Mouse (Mus musculus) hindbrain, embryonic 13.5 days (tissue): ENCODE measurements around the gene Gcg. TPM values are rescaled to one million over a fixed set of nuclear protein-coding genes. Genes with fewer than 3 reads are reported as not detected.

Experiments used
- ATAC-seq: fragments of 200-750 bp; cut with Nextera tagmentation; 2 replicates; pipeline ENCODE4 v1.8.0; 2017; ENCODE audit warnings: moderate TSS enrichment; ENCODE audit not compliant: low FRiP score
- H3K27ac ChIP-seq: fragments of 300-500 bp; sonication (generic); 2 replicates; pipeline ENCODE4 v1.5.1; 2015; ENCODE audit warnings: inconsistent platforms, mild to moderate bottlenecking, moderate library complexity
- H3K27me3 ChIP-seq: fragments of 300-500 bp; sonication (generic); 2 replicates; pipeline ENCODE4 v1.6.1; 2015; ENCODE audit warnings: mild to moderate bottlenecking, inconsistent platforms
- H3K36me3 ChIP-seq: fragments of 300-500 bp; sonication (generic); 2 replicates; pipeline ENCODE4 v1.6.1; 2015; ENCODE audit warnings: mild to moderate bottlenecking, inconsistent platforms
- H3K4me1 ChIP-seq: fragments of 300-500 bp; sonication (generic); replicated peaks from 2 replicates; pipeline ENCODE4 v1.6.1; 2015; ENCODE audit warnings: inconsistent platforms
- H3K4me2 ChIP-seq: fragments of 300-500 bp; sonication (generic); 2 replicates; pipeline ENCODE4 v1.6.1; 2015; ENCODE audit warnings: inconsistent platforms, mild to moderate bottlenecking, moderate library complexity
- H3K4me3 ChIP-seq: fragments of 300-500 bp; sonication (generic); 2 replicates; pipeline ENCODE4 v1.5.1; 2015; ENCODE audit warnings: mild to moderate bottlenecking, inconsistent platforms
- H3K9ac ChIP-seq: fragments of 300-500 bp; sonication (generic); 2 replicates; pipeline ENCODE4 v1.6.1; 2015; ENCODE audit warnings: mild to moderate bottlenecking, inconsistent platforms
- H3K9me3 ChIP-seq: fragments of 300-500 bp; sonication (generic); 2 replicates; pipeline ENCODE4 v1.6.1; 2016; ENCODE audit warnings: inconsistent platforms
- WGBS: fragments of 180-500 bp; shearing (Covaris S2); methylation state at CpG from one replicate; pipeline ENCODE4 v1.1.7; 2015; 5-methylcytosine and 5-hydroxymethylcytosine counted together
- polyA plus RNA-seq: library from polyadenylated mRNA; unstranded; fragments of >200 nt; fragmentation: Nextera tagmentation; extraction: Ambion mirVana; gene quantifications from 2 replicates; pipeline ENCODE4 v1.2.1, GENCODE M21; 2015

Gcg gene
- polyA plus RNA-seq, 1 experiment from 2014 or later: 0.42 TPM

- no peak overlapping the region for H3K9ac ChIP-seq
- 0 out of 2 replicates have a peak, but pooled peaks cover 5% of the 10 kb centered on the region for H3K27me3 ChIP-seq
- no peaks in the 10 kb centered on the region for H3K36me3 ChIP-seq
- 48% methylated on average over 9 of the region's 9 CpGs for WGBS
- no peak overlapping the region for H3K4me3 ChIP-seq
- ATAC-seq: no peak
- H3K4me1 ChIP-seq: no peaks in the 10 kb centered on the region
- H3K27ac ChIP-seq: no peak overlapping the region
- H3K4me2 ChIP-seq: no peak overlapping the region
- H3K9me3 ChIP-seq: no peaks in the 10 kb centered on the region
Observed at GRCm38 (mm10) chr2:62458070-62458469, 25.4 kb downstream of the Gcg start.

GRCm38 (mm10) chr2:62454991-62455390, 28.5 kb downstream of the Gcg start:
- Histone ChIP-seq H3K9ac (no peak overlapping the region), H3K4me3 (no peak overlapping the region), H3K4me2 (no peak overlapping the region), H3K27me3 (0 out of 2 replicates have a peak, but pooled peaks cover 5% of the 10 kb centered on the region), H3K27ac (no peak overlapping the region), H3K4me1 (no peaks in the 10 kb centered on the region), H3K36me3 (no peaks in the 10 kb centered on the region), H3K9me3 (no peaks in the 10 kb centered on the region)
- no peak for ATAC-seq
- WGBS: 93% methylated on average over 11 of the region's 11 CpGs

- no peak overlapping the region for H3K4me3 ChIP-seq
- no peak overlapping the region for H3K9ac ChIP-seq
- no peaks in the 10 kb centered on the region for H3K36me3 ChIP-seq
- no peaks in the 10 kb centered on the region for H3K9me3 ChIP-seq
- no peak overlapping the region for H3K27ac ChIP-seq
- H3K4me2 ChIP-seq: no peak overlapping the region
- no peak for ATAC-seq
- H3K4me1 ChIP-seq: no peaks in the 10 kb centered on the region
- 0 out of 2 replicates have a peak, but pooled peaks cover 5% of the 10 kb centered on the region for H3K27me3 ChIP-seq
- WGBS: 81% methylated on average over 6 of the region's 6 CpGs
Observed at GRCm38 (mm10) chr2:62454033-62454432, 29.4 kb downstream of the Gcg start.

GRCm38 (mm10) chr2:62450364-62450763, 33.1 kb downstream of the Gcg start:
- no peak for ATAC-seq

GRCm38 (mm10) chr2:62449692-62450346, 33.6 kb downstream of the Gcg start:
- Histone ChIP-seq H3K4me1 (no peaks in the 10 kb centered on the region), H3K9ac (no peak overlapping the region), H3K27ac (no peak overlapping the region), H3K4me2 (no peak overlapping the region), H3K4me3 (no peak overlapping the region), H3K36me3 (no peaks in the 10 kb centered on the region), H3K27me3 (no peaks in the 10 kb centered on the region), H3K9me3 (no peaks in the 10 kb centered on the region)
- no peak for ATAC-seq
- 85% methylated on average over 5 of the region's 5 CpGs for WGBS

More at GRCm38 (mm10) chr2:62450364-62450763, 33.1 kb downstream of the Gcg start:
- H3K27ac ChIP-seq: no peak overlapping the region
- H3K4me2 ChIP-seq: no peak overlapping the region
- H3K27me3 ChIP-seq: no peaks in the 10 kb centered on the region
- H3K9ac ChIP-seq: no peak overlapping the region
- WGBS: 90% methylated on average over 6 of the region's 6 CpGs
- H3K9me3 ChIP-seq: no peaks in the 10 kb centered on the region
- no peaks in the 10 kb centered on the region for H3K36me3 ChIP-seq
- no peaks in the 10 kb centered on the region for H3K4me1 ChIP-seq
- H3K4me3 ChIP-seq: no peak overlapping the region

GRCm38 (mm10) chr2:62440802-62441544, 42.5 kb downstream of the Gcg start:
- H3K27ac ChIP-seq: no peak overlapping the region
- H3K4me1 ChIP-seq: no peaks in the 10 kb centered on the region
- H3K27me3 ChIP-seq: no peaks in the 10 kb centered on the region
- ATAC-seq: no peak
- no peak overlapping the region for H3K4me3 ChIP-seq
- no peaks in the 10 kb centered on the region for H3K9me3 ChIP-seq
- WGBS: 73% methylated on average over 13 of the region's 13 CpGs
- no peak overlapping the region for H3K4me2 ChIP-seq
- H3K36me3 ChIP-seq: no peaks in the 10 kb centered on the region
- H3K9ac ChIP-seq: no peak overlapping the region

GRCm38 (mm10) chr2:62440083-62440482, 43.4 kb downstream of the Gcg start:
- Histone ChIP-seq H3K27ac (no peak overlapping the region), H3K9me3 (no peaks in the 10 kb centered on the region), H3K9ac (no peak overlapping the region), H3K27me3 (no peaks in the 10 kb centered on the region), H3K4me2 (no peak overlapping the region), H3K36me3 (no peaks in the 10 kb centered on the region), H3K4me3 (no peak overlapping the region), H3K4me1 (no peaks in the 10 kb centered on the region)
- ATAC-seq: no peak
- WGBS: 88% methylated on average over 4 of the region's 4 CpGs

- no peaks in the 10 kb centered on the region for H3K9me3 ChIP-seq
- no peak overlapping the region for H3K9ac ChIP-seq
- H3K4me1 ChIP-seq: no peaks in the 10 kb centered on the region
- no peak for ATAC-seq
- 93% methylated on average over 8 of the region's 8 CpGs for WGBS
- no peak overlapping the region for H3K4me3 ChIP-seq
- H3K36me3 ChIP-seq: no peaks in the 10 kb centered on the region
- no peak overlapping the region for H3K4me2 ChIP-seq
- no peak overlapping the region for H3K27ac ChIP-seq
- H3K27me3 ChIP-seq: no peaks in the 10 kb centered on the region
Observed at GRCm38 (mm10) chr2:62431245-62431795, 52.1 kb downstream of the Gcg start.

GRCm38 (mm10) chr2:62425941-62426340, 57.5 kb downstream of the Gcg start:
- 90% methylated on average over 3 of the region's 3 CpGs for WGBS

More at GRCm38 (mm10) chr2:62425941-62426340, 57.5 kb downstream of the Gcg start:
- H3K27ac ChIP-seq: no peak overlapping the region
- H3K4me2 ChIP-seq: no peak overlapping the region
- H3K4me1 ChIP-seq: no peaks in the 10 kb centered on the region
- no peaks in the 10 kb centered on the region for H3K9me3 ChIP-seq
- H3K36me3 ChIP-seq: no peaks in the 10 kb centered on the region
- H3K4me3 ChIP-seq: no peak overlapping the region
- no peak overlapping the region for H3K9ac ChIP-seq
- no peak for ATAC-seq
- no peaks in the 10 kb centered on the region for H3K27me3 ChIP-seq

Other genes with a start within 250 kb of the Gcg start
- gene Dpp4, start 71.4 kb downstream of the Gcg start, polyA plus RNA-seq: 1.2 and 1.4 TPM in 2 replicates
- gene Fap, start 90.4 kb upstream of the Gcg start, polyA plus RNA-seq: 1.7 TPM in 2 replicates
- gene Ifih1, start 162.6 kb upstream of the Gcg start, polyA plus RNA-seq: 1.2 and 1.5 TPM in 2 replicates
- 3.3 and 3.7 TPM in 2 replicates for gene Gca, start 180.6 kb upstream of the Gcg start, polyA plus RNA-seq